Mouse (Mus musculus) urinary bladder, postnatal 4 days (tissue): ENCODE results near the gene Mief2.
A peak's percentile ranks its signal among the peaks of the same experiment; 100 is the strongest.

Experiments used
- DNase-seq, 2 experiments: peaks; one replicate each; pipeline ENCODE4 v3.0.0; 2021 to 2022; ENCODE audit warnings: low spot score in 2 of 2

Gene Mief2

GRCm38 (mm10) chr11:60719263-60719662 lies 8.9 kb upstream of the Mief2 start:
- no peak for DNase-seq

- peak; percentile 81 to 84 for DNase-seq
Measured at GRCm38 (mm10) chr11:60726601-60727391, 1.4 kb upstream of the Mief2 start, which contains the start of gene Flii. Gene Flii (minus strand): TSS chr11:60727263.

- no peak for DNase-seq
Measured at GRCm38 (mm10) chr11:60727392-60728140, 632 bp upstream of the Mief2 start.

GRCm38 (mm10) chr11:60729217-60729641 lies 1.0 kb downstream of the Mief2 start:
- no peak for DNase-seq

GRCm38 (mm10) chr11:60730169-60730568 lies 2.0 kb downstream of the Mief2 start:
- DNase-seq: no peak

GRCm38 (mm10) chr11:60731251-60731650 lies 3.1 kb downstream of the Mief2 start:
- DNase-seq: no peak

GRCm38 (mm10) chr11:60734206-60734605 lies 6.0 kb downstream of the Mief2 start:
- DNase-seq: no peak

- DNase-seq: no peak
Measured at GRCm38 (mm10) chr11:60735191-60735590, 7.0 kb downstream of the Mief2 start.

- DNase-seq: no peak
Measured at GRCm38 (mm10) chr11:60736491-60736890, 8.3 kb downstream of the Mief2 start.

GRCm38 (mm10) chr11:60737450-60737849 lies 9.3 kb downstream of the Mief2 start:
- DNase-seq: no peak

- no peak for DNase-seq
Measured at GRCm38 (mm10) chr11:60740321-60740720, 12.1 kb downstream of the Mief2 start.

- no peak for DNase-seq
Measured at GRCm38 (mm10) chr11:60755570-60755969, 27.4 kb downstream of the Mief2 start.

- DNase-seq: no peak
Measured at GRCm38 (mm10) chr11:60761681-60762080, 33.5 kb downstream of the Mief2 start.

GRCm38 (mm10) chr11:60766969-60767368 lies 38.8 kb downstream of the Mief2 start:
- DNase-seq: no peak

- DNase-seq: no peak
Measured at GRCm38 (mm10) chr11:60769322-60769721, 41.1 kb downstream of the Mief2 start.

- DNase-seq: no peak
Measured at GRCm38 (mm10) chr11:60770776-60771175, 42.6 kb downstream of the Mief2 start.

GRCm38 (mm10) chr11:60772161-60772560 lies 44.0 kb downstream of the Mief2 start:
- no peak for DNase-seq

- no peak for DNase-seq
Measured at GRCm38 (mm10) chr11:60774158-60774689, 46.0 kb downstream of the Mief2 start.

- DNase-seq: no peak
Measured at GRCm38 (mm10) chr11:60774841-60775240, 46.6 kb downstream of the Mief2 start.

GRCm38 (mm10) chr11:60775578-60775977 lies 47.4 kb downstream of the Mief2 start:
- no peak for DNase-seq

GRCm38 (mm10) chr11:60776107-60776828 lies 48.1 kb downstream of the Mief2 start:
- DNase-seq: no peak
